Mouse (Mus musculus) retina, postnatal 7 days (tissue): ENCODE results near the gene Scamp3.
"Not testable (repeated sequence)": the region's sequence is repeated elsewhere in the genome, so short reads cannot be mapped to it uniquely, and the experiment has no call there.

Experiments used
- DNase-seq: peaks from one replicate; pipeline ENCODE4 v3.0.0-alpha.2; 2012; ENCODE audit warnings: low read depth, low spot score

Gene Scamp3

GRCm38 (mm10) chr3:89177242-89178106 is at the start of gene Scamp3:
Scamp3 (plus strand) TSS chr3:89177473.
- DNase-seq, result peak; percentile 95

- DNase-seq, result no peak
Measured at GRCm38 (mm10) chr3:89129908-89130307, 47.4 kb upstream of the Scamp3 start.

GRCm38 (mm10) chr3:89131816-89132215 is 45.5 kb upstream of the Scamp3 start:
- DNase-seq, result no peak

- no peak for DNase-seq
Measured at GRCm38 (mm10) chr3:89132285-89133062, 44.8 kb upstream of the Scamp3 start.

GRCm38 (mm10) chr3:89133063-89133450 is 44.2 kb upstream of the Scamp3 start:
- no peak for DNase-seq

- DNase-seq, result no peak
Measured at GRCm38 (mm10) chr3:89133752-89134151, 43.5 kb upstream of the Scamp3 start.

DNA sequence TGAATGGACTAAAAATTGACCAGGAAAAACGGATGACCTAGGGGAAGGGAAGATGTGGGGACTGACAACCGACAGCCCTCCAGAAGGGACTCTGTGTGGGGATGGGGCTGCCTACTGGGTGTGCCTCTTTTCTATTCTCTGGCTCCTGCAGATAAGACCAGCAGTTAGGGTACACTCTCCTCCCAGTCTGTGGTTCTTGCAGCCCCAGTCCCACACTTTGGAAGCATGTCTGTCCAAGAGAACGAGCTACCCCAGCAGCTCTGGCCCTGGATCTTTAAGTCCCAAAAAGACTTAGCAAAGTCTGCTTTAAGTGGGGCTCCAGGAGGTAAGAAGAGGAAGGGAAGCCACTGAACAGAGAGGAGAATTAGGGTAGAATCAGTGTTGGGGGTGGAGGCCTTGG is 41.3 kb upstream of the Scamp3 start, which contains the start of gene Pklr:
Pklr (plus strand) TSS at position 185 of the 400 bp plus-strand sequence.
- no peak for DNase-seq

DNA sequence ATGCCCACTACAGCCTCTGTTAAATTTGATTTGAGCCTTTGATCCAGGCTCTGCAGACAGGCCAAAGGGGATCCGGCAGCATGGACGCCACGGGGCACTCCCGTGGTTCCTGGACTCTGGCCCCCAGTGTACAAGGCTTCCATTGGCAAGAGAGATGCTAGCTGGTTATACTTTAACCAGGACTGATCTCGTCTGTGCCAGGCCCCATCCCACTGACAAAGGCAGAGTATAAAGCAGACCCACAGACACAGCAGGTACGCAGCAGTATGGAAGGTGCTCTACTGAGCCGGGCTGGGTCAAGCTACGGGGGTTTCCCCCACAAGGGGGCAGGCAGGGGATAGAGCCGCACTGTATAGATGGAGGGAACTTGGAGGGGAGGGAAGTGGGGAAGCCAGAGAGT is 40.9 kb upstream of the Scamp3 start:
- no peak for DNase-seq

DNA sequence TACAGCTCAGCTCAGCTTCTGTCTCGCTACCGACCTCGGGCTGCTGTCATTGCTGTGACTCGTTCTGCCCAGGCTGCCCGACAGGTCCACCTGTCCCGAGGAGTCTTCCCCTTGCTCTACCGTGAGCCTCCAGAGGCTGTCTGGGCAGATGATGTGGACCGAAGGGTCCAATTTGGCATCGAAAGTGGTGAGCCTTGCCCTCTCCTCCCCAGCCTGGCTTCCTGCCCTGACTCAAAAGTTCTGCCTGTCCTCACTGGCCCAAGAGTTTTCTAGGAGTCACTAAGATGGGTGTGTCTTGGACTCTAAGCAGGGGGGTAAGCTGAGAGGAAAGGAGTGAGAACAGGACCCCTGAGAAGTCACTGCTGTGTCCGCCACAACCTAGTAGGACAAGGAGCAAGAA is 32.5 kb upstream of the Scamp3 start:
- no peak for DNase-seq

DNA sequence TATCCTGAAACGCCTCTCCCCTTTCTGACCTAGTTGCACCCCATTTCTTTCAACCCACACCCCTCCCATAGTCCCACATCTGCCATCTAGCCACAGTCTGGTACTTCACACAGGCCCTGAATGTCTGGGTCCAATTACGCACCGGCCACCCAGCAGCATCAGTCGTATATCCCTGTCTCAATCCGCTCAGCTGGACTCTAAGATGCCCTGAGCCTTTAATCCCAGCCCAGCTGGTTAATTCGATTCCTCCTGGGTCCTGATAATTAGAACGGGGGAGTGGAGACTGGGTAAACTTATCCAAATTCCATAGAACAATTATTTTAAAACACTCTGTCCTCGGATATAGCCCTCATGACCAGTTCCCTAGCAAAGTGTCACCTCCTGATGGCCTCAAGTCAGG is 31.7 kb upstream of the Scamp3 start:
- DNase-seq, result peak; percentile 83

DNA sequence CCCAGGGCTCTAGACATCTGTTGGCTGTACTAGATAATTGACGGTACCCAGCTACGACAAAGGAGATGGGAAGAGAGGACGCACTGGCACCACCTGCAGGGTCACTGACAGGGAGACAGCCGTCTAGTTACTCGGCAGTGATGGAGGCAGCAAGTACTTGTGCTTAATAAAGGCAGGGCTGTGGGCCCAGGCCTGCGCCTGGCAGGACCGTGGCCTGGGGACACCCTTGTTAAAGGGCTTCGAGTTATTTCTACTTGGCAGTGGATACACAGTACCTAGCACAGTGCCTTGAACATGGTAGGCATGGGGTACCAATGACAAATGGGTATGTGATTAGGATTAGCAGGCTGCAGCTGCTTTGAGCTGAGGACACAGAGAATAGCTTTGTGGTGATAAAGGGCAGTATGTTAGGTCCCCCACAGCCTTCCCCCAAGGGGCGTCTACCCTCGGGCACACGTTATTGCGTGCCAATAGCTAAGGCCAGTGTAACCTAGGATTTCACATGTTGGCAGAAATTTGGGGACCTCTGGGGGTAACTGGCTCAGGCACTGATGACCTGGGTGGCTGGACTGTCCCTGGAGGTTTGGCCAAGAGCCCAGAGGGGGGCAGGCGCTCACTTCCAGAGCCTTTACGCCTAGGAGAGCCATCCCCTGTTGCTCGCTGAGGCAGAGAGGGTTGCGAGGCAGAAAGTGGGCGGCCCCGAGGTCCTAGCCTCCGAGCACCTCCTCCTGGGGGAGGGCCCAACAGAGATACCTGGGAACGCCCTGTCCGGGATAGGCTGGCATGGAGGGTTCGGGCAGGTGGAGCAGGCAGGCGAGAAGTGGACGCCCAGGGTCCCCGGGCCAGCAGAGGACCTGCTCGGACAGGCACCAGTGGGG is 29.9 kb upstream of the Scamp3 start:
- no peak for DNase-seq

- DNase-seq, result no peak
Measured at GRCm38 (mm10) chr3:89147979-89148311, 29.3 kb upstream of the Scamp3 start.

DNA sequence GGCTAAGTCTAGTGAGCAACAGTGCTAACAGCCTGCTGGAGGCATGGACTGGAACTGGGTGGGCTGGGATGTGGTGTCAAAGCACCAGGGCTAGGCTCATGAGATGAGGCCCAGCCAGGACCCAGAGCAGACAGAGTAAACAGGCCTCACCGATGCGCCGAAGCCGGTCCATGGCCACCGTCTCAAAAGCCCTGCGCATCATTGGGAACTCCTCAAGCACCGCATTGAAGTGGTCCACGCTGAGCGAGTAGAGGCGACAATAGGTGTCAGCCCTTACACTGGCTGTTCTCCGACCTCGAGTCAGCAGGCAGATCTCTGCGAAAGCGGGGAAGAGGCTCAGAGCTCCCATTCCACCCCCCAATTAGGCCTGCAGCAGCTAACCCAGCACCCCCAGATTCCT is 28.7 kb upstream of the Scamp3 start:
- no peak for DNase-seq

GRCm38 (mm10) chr3:89152084-89152835 is 25.0 kb upstream of the Scamp3 start:
- no peak for DNase-seq

DNA sequence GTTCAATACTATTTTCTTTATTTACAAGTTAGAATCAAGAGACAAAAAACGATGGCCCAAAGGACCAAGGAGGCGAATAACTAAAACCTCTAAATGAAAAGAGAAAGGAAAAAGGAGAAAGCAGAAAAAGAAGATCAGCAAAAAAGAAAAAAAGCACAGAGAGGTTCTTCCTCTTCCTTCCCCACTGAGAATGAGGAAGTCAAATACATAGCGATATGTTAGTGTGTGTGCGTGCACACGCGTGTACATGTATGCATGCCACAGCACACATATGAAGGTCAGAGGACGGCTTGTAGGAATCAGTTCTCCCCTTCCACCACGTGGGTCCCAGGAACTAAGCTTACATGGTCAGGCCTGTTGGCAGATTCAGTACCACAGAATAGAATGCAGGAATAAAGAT is 20.3 kb upstream of the Scamp3 start:
- no peak for DNase-seq

- DNase-seq, result no peak
Measured at GRCm38 (mm10) chr3:89158651-89159050, 18.6 kb upstream of the Scamp3 start.

- no peak for DNase-seq
Measured at GRCm38 (mm10) chr3:89159211-89159610, 18.1 kb upstream of the Scamp3 start.

DNA sequence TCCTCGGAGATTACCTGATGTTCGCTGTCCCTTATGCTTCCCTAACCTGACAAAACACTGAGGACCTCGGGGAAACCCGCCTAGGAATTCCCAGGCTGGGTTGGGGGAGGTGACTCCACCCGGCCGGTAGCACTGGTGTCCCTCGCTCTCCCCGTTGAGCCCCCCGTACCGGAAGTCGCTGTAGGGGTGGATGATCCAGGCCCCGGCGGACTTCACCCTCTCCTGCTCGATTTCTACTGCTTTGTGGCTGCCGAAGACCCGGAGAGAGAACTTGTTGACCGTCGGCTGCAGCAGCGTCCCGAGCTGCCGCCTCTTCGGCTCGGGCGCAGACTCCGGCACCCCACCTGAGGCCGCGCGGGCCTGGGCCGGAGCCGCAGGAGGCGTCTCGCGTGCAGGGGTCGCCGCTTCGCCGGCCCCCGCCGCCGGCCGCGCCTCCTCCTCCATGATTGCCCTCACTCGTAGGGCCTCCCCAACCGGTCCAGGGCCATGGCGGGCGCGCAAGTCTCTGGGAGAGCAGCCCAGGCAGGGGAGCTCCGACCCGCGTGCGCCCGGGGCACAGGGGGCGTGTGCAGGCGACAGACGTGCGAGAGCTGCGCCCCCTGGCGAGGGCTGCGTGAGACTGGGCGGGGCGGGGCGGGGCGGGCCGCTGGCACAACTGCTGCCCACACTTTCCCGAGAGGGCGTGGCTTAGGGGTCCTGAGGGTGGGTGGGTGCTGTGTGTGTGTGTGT is 17.5 kb upstream of the Scamp3 start, which contains the start of gene Hcn3:
Hcn3 (minus strand) TSS at position 581 of the 729 bp plus-strand sequence.
- DNase-seq, result peak; percentile 74

GRCm38 (mm10) chr3:89161207-89161606 is 16.1 kb upstream of the Scamp3 start:
- DNase-seq, result not testable (repeated sequence)

DNA sequence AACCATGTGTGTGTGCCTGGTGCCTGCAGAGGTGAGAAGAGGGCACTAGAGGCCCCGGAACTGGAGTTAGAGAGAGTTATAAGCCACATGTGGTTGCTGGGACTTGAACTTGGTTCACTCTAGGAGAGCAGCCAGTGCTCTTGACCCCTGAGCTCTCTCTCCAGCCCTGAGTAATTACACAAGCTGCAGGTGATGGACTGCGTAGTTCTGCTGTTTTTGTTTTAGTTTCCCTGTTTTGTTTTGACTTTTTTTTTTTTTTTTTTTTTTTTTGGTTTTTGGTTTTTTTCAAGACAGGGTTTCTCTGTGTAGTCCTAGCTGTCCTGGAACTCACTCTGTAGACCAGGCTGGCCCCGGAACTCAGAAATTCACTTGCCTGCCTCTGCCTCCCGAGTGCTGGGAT is 15.5 kb upstream of the Scamp3 start:
- DNase-seq, result no peak
